In genomic region chr11:90664345-90664986, GRCm38 (mm10) we compare ENCODE assay signal across 8 mouse cellular contexts. TPM values are rescaled to one million over a fixed set of nuclear protein-coding genes. Genes with fewer than 3 reads are reported as not detected.
DNase-seq lines count a peak whose midpoint lies in the region; ATAC-seq lines count a peak whose summit lies in the region.

No protein-coding gene starts in this region.

- no peaks in the 10 kb centered on the region for H3K9me3 ChIP-seq in heart, embryonic 13.5 days
- no peaks in the 10 kb centered on the region for H3K9me3 ChIP-seq in intestine, embryonic 16.5 days (ENCODE audit: control insufficient read depth, low read length)
- H3K9me3 ChIP-seq in midbrain, embryonic 14.5 days (ENCODE audit: control insufficient read depth, low read length): no peaks in the 10 kb centered on the region

- 0 out of 2 replicates have a peak overlapping the region, but pooled peaks have one; percentile 4 for H3K4me3 ChIP-seq in heart, embryonic 13.5 days
- H3K4me3 ChIP-seq in intestine, embryonic 16.5 days (ENCODE audit: low read length): no peak overlapping the region
- no peak overlapping the region for H3K4me3 ChIP-seq in midbrain, embryonic 14.5 days (replicated peaks; ENCODE audit: low read depth, low read length)

- H3K36me3 ChIP-seq in heart, embryonic 13.5 days: peaks cover 39% of the 10 kb centered on the region
- H3K36me3 ChIP-seq in intestine, embryonic 16.5 days (ENCODE audit: control insufficient read depth, insufficient read depth, low read length): no peaks in the 10 kb centered on the region
- no peaks in the 10 kb centered on the region for H3K36me3 ChIP-seq in midbrain, embryonic 14.5 days (ENCODE audit: control insufficient read depth, insufficient read depth, low read length)

- 18% methylated on average over 8 of the region's 8 CpGs for WGBS in heart, embryonic 13.5 days
- 3% methylated on average over 8 of the region's 8 CpGs for WGBS in intestine, embryonic 16.5 days
- 41% methylated on average over 8 of the region's 8 CpGs for WGBS in midbrain, embryonic 14.5 days

- H3K4me2 ChIP-seq in heart, embryonic 13.5 days: peak overlapping the region; percentile 53
- H3K4me2 ChIP-seq in intestine, embryonic 16.5 days (ENCODE audit: low read depth, low read length): peak overlapping the region; percentile 25
- H3K4me2 ChIP-seq in midbrain, embryonic 14.5 days (ENCODE audit: low read length): no peak overlapping the region

- H3K9ac ChIP-seq in heart, embryonic 13.5 days: peak overlapping the region; percentile 50
- no peak overlapping the region for H3K9ac ChIP-seq in intestine, embryonic 16.5 days (ENCODE audit: low read depth, low read length)
- no peak overlapping the region for H3K9ac ChIP-seq in midbrain, embryonic 14.5 days (replicated peaks; ENCODE audit: low read length)

- H3K27me3 ChIP-seq in heart, embryonic 13.5 days (replicated peaks): no peaks in the 10 kb centered on the region
- H3K27me3 ChIP-seq in intestine, embryonic 16.5 days (replicated peaks; ENCODE audit: control insufficient read depth, insufficient read depth, low read length): no peaks in the 10 kb centered on the region
- no peaks in the 10 kb centered on the region for H3K27me3 ChIP-seq in midbrain, embryonic 14.5 days (ENCODE audit: control insufficient read depth, insufficient read depth, low read length)

- intact Hi-C loops in heart, postnatal 14 days (cut with DNase I): no loop called here

- peaks cover 41% of the 10 kb centered on the region for H3K4me1 ChIP-seq in heart, embryonic 13.5 days
- H3K4me1 ChIP-seq in intestine, embryonic 16.5 days (ENCODE audit: control insufficient read depth, insufficient read depth, low read length): peaks cover 35% of the 10 kb centered on the region
- H3K4me1 ChIP-seq in midbrain, embryonic 14.5 days (ENCODE audit: control insufficient read depth, insufficient read depth, low read length): peaks cover 17% of the 10 kb centered on the region

- peak; percentile 63; the same call in 1 of the 2 replicates for ATAC-seq in heart, embryonic 13.5 days (ENCODE audit: extremely low read depth, insufficient number of reproducible peaks, low FRiP score, low TSS enrichment)
- peak; percentile 54; the same call in 1 of the 2 replicates for ATAC-seq in intestine, embryonic 16.5 days
- no peak for ATAC-seq in midbrain, embryonic 14.5 days (ENCODE audit: low FRiP score, low TSS enrichment)

- DNase-seq in heart, postnatal 14 days: no peak
- DNase-seq in embryo, embryonic 10.5 days (ENCODE audit: low spot score): peak; percentile 52
- DNase-seq in midbrain, embryonic 14.5 days: peak; percentile 19
- no peak for DNase-seq in left cerebral cortex, adult 11 months (ENCODE audit: low spot score)
- DNase-seq in layer of hippocampus, postnatal 10 days (ENCODE audit: low spot score in 2 of 2): no peak
- no peak for DNase-seq in lung, postnatal 10 days

- peak overlapping the region; percentile 74 for H3K27ac ChIP-seq in heart, embryonic 13.5 days (replicated peaks)
- peak overlapping the region; percentile 81 for H3K27ac ChIP-seq in intestine, embryonic 16.5 days (ENCODE audit: low read length)
- peak overlapping the region; percentile 42; the same call in 1 of the 2 replicates for H3K27ac ChIP-seq in midbrain, embryonic 14.5 days (replicated peaks; ENCODE audit: low read depth, low read length)

RNA-seq across cellular contexts. Expression of gene Tom1l1, which starts 23.7 kb away (rescaled TPM):
- polyA plus RNA-seq in heart, embryonic 13.5 days (2015; fragmentation: Nextera tagmentation; extraction: Ambion mirVana): 29.3 and 37.8 TPM in 2 replicates
- 10 to 100 TPM; 15.0 to 18.2 TPM for total RNA-seq in heart, postnatal 14 days (2021)
- 65.6 and 67.6 TPM in 2 replicates for polyA plus RNA-seq in intestine, embryonic 16.5 days (2015; fragmentation: Nextera tagmentation; extraction: Ambion mirVana)
- polyA plus RNA-seq in midbrain, embryonic 14.5 days (2014; fragmentation: Nextera tagmentation; extraction: Ambion mirVana): 13.5 and 16.9 TPM in 2 replicates
- 10 to 100 TPM; 18.3 to 19.3 TPM for total RNA-seq in layer of hippocampus, postnatal 10 days (2021)

RNA-seq across cellular contexts. Expression of gene Cox11, which starts 26.5 kb away (rescaled TPM):
- 33.5 and 37.1 TPM in 2 replicates for polyA plus RNA-seq in heart, embryonic 13.5 days (2015; fragmentation: Nextera tagmentation; extraction: Ambion mirVana)
- total RNA-seq in heart, postnatal 14 days (2021): 10 to 100 TPM; 23.1 to 25.0 TPM
- polyA plus RNA-seq in intestine, embryonic 16.5 days (2015; fragmentation: Nextera tagmentation; extraction: Ambion mirVana): 24.2 and 25.9 TPM in 2 replicates
- polyA plus RNA-seq in midbrain, embryonic 14.5 days (2014; fragmentation: Nextera tagmentation; extraction: Ambion mirVana): 27.8 and 37.9 TPM in 2 replicates
- total RNA-seq in layer of hippocampus, postnatal 10 days (2021): 10 to 100 TPM; 23.1 to 26.6 TPM

RNA-seq across cellular contexts. Expression of gene Stxbp4, which starts 26.6 kb away (rescaled TPM):
- 12.0 and 12.4 TPM in 2 replicates for polyA plus RNA-seq in heart, embryonic 13.5 days (2015; fragmentation: Nextera tagmentation; extraction: Ambion mirVana)
- 1 to 10 TPM; 5.6 to 6.3 TPM for total RNA-seq in heart, postnatal 14 days (2021)
- polyA plus RNA-seq in intestine, embryonic 16.5 days (2015; fragmentation: Nextera tagmentation; extraction: Ambion mirVana): 9.4 and 11.5 TPM in 2 replicates
- 13.7 and 22.0 TPM in 2 replicates for polyA plus RNA-seq in midbrain, embryonic 14.5 days (2014; fragmentation: Nextera tagmentation; extraction: Ambion mirVana)
- total RNA-seq in layer of hippocampus, postnatal 10 days (2021): 1 to 10 TPM; 9.3 to 9.8 TPM

Comparison
In these comparisons a context has a peak if more than half of its experiments do, and no peak if none do; other contexts are left out.
1. DNase-seq: peak in embryo, embryonic 10.5 days (single experiment) and midbrain, embryonic 14.5 days (single experiment); none in heart, postnatal 14 days (0 of 2), left cerebral cortex, adult 11 months (single experiment), layer of hippocampus, postnatal 10 days (0 of 2) and lung, postnatal 10 days (single experiment).
2. Peak in every context shown above with its lines, with median percentiles within 50 percentile points of each other: H3K27ac ChIP-seq.